In genomic region chr6:108703085-108703484, GRCm38 (mm10) we compare ENCODE assay signal across 34 mouse cellular contexts.
"Had no signal": no experiment of that assay in that cellular context is flagged by ENCODE, and none has a peak within 500 bp of the region (broad histone marks: within the 10 kb centered on the region; RNA-seq: fewer than 3 reads in every experiment).

No protein-coding gene starts in this region.

- H3K9ac ChIP-seq: heart, embryonic 12.5 days; heart, embryonic 13.5 days; heart, embryonic 15.5 days; hindbrain, embryonic 12.5 days; hindbrain, embryonic 13.5 days; hindbrain, embryonic 14.5 days; hindbrain, embryonic 15.5 days; intestine, embryonic 15.5 days; kidney, embryonic 15.5 days had no signal

- H3K4me3 ChIP-seq: heart, embryonic 10.5 days; heart, embryonic 12.5 days; heart, embryonic 13.5 days; heart, embryonic 15.5 days; hindbrain, embryonic 10.5 days; hindbrain, embryonic 12.5 days; hindbrain, embryonic 13.5 days; hindbrain, embryonic 15.5 days; intestine, embryonic 15.5 days; kidney, embryonic 15.5 days; layer of hippocampus, adult 2 months; left cerebral cortex, adult 2 months had no signal

- DNase-seq: heart, postnatal 10 days; heart, postnatal 14 days; heart, postnatal 36 days; heart, postnatal 4 days; kidney, adult 18-20 months; kidney, adult 2 months; kidney, adult 8-10 months; kidney, adult 9 months; kidney, postnatal 10 days; kidney, postnatal 14 days; kidney, postnatal 25 days; kidney, postnatal 36 days; kidney, postnatal 4 days; layer of hippocampus, adult 9-11 months; layer of hippocampus, postnatal 36 days had no signal

- H3K27me3 ChIP-seq: heart, embryonic 15.5 days; hindbrain, embryonic 15.5 days; intestine, embryonic 15.5 days had no signal

- H3K9me3 ChIP-seq: heart, embryonic 10.5 days; heart, embryonic 12.5 days; heart, embryonic 13.5 days; heart, embryonic 15.5 days; hindbrain, embryonic 10.5 days; hindbrain, embryonic 12.5 days; hindbrain, embryonic 13.5 days; hindbrain, embryonic 15.5 days; intestine, embryonic 15.5 days; kidney, embryonic 15.5 days had no signal

- H3K36me3 ChIP-seq: heart, embryonic 10.5 days; heart, embryonic 12.5 days; heart, embryonic 13.5 days; heart, embryonic 15.5 days; hindbrain, embryonic 10.5 days; hindbrain, embryonic 12.5 days; hindbrain, embryonic 13.5 days; hindbrain, embryonic 15.5 days; intestine, embryonic 15.5 days; kidney, embryonic 15.5 days had no signal

- H3K4me2 ChIP-seq: heart, embryonic 11.5 days; heart, embryonic 12.5 days; heart, embryonic 13.5 days; heart, embryonic 15.5 days; hindbrain, embryonic 12.5 days; hindbrain, embryonic 13.5 days; hindbrain, embryonic 14.5 days; hindbrain, embryonic 15.5 days; intestine, embryonic 15.5 days; kidney, embryonic 15.5 days had no signal

- H3K27ac ChIP-seq: heart, embryonic 10.5 days; heart, embryonic 13.5 days; heart, embryonic 15.5 days; hindbrain, embryonic 10.5 days; hindbrain, embryonic 12.5 days; hindbrain, embryonic 13.5 days; hindbrain, embryonic 14.5 days; hindbrain, embryonic 15.5 days; hindbrain, postnatal 0 days; intestine, embryonic 15.5 days; kidney, embryonic 15.5 days; kidney, postnatal 0 days; layer of hippocampus, adult 2 months; left cerebral cortex, adult 2 months had no signal

- ATAC-seq: hindbrain, embryonic 16.5 days; hindbrain, postnatal 0 days; inflammation-experienced regulatory T-cells, adult 6 months; intestine, postnatal 0 days had no signal
